Mouse (Mus musculus): ENCODE results near the gene Hs3st1.

The Hs3st1 gene

DNA sequence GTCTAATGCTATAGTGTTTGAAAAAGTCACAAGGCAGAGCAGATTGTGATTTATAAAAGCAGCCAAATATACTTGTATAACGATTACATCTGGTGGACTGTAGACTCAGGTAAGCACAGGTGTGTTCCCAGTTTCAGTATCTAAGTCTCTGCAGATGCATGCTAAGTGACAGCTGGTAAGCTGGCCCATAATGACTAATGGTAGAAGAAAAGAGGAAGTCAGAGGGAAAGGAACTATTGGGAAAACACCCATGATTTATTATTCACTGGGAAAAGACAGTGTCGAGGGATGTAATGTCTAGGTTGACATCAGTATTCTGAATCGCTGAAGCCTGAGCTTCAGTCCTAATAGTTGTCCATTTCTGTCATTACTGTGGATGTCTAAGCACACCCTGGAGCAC is 49.7 kb downstream of the Hs3st1 start:
- TF ChIP-seq GATA4 (IDR thresholded peaks at IDR 0.05; ENCODE audit: insufficient replicate concordance, low read length), result no peak

DNA sequence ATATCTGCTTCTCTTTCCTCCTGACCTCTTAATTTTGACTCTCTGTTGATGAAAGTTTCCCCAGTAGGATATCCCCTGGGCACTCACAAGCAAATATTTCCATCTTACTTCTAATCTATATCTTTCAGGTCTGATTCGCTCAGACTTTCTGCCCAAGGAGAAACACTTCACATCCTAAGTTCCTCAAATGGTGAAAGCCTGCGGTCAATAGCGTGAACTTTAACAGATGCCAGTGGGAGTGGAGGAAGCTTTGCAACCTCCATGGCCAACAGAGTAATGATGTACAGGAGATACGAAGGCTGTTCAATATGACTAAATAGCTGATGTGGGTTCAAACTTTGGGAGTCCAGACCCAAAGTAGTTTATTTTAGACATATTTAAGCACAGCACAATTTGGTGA is 94.4 kb downstream of the Hs3st1 start:
- TF ChIP-seq GATA4 (IDR thresholded peaks at IDR 0.05; ENCODE audit: insufficient replicate concordance, low read length), result no peak

DNA sequence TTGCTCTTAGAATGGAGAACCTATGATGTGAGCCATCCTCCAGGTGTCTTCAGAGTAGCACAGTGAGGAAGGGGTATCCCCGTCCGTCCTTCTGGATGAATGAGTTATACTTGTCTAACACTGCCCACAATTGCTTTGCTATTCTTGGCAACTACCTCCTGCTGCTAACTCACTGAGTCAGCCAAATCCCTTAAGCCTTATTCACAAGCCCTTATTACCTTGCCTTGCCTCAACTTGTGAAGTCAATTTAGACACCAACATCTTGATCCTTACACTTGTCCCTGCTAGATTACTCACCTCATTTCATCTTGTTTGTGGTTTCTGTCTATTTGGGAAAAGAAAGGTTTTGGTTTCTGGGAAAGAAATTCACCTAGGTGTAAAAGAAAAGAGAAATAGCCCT is 95.9 kb downstream of the Hs3st1 start:
- no peak for TF ChIP-seq GATA4 (IDR thresholded peaks at IDR 0.05; ENCODE audit: insufficient replicate concordance, low read length)

DNA sequence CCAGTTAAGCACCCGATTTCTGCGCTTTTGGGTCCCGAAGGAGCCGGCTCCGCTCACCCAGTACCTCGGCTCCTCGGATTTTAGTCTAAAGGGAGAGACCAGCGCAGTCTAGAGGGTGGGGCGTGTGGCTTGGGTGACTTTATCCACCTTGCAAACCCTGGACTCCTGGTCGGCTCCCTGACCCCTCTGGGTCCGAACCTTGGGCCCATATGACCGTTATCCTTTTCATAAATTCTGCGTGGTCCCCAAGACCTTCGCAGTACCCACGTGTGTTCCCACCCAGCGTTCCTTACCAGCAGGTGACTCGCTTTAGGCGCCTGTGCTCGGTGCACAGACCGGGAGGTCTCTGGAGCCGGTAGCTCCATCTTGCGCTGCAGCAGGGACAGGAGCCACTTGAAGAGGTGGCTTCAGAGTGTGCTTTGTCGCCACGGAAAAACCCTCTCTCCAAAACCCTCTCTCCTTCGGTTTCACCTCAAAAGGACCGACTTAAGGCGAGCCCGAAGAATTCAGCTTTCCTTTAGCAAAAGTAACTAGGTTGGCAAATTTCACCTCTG is 110.4 kb downstream of the Hs3st1 start:
- no peak for TF ChIP-seq GATA4 (IDR thresholded peaks at IDR 0.05; ENCODE audit: insufficient replicate concordance, low read length)

DNA sequence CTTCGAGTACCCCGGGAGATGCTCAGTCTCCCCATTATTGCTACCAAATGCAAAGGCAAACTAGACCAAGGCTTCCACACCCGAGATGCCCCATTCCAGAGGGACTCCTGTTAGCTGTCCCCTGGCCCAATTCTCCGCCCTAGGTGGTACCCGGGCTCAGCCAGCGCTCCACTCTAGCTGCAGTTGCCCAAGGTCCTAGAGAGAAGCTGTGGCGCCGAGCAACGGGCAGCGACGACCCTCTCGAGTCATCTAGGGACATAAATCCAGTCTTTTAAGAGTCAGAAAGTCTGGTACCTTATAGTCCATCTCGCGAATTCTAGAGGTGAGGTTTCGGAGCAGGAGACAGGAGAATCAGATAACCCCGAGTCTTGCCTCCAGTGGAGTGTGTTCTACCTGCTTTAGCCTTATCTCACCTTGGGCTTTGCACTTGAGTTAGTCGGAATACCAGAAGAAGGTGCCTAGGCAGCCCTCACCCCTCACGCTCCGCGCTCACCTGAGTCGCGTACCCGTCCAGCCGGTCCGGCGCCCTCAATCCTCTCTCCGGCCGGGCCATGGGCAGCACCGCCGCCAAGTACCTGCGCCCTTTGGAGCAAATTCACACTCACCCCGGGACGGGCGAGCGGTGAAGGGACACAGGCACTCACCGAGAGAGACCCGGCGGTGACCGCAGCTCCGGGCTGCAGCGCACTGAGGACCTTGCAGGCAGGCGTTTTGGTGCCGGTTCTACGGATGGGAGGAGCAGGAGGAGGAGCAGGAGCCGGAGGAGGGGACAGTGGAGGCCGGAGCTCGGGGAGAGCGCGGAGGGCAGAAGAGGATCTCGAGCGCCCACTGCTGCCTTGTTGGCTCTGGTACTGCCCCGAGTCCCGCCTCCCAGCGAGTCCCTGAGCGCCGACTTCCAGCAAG is 111.1 kb downstream of the Hs3st1 start:
- no peak for TF ChIP-seq GATA4 (IDR thresholded peaks at IDR 0.05; ENCODE audit: insufficient replicate concordance, low read length)

DNA sequence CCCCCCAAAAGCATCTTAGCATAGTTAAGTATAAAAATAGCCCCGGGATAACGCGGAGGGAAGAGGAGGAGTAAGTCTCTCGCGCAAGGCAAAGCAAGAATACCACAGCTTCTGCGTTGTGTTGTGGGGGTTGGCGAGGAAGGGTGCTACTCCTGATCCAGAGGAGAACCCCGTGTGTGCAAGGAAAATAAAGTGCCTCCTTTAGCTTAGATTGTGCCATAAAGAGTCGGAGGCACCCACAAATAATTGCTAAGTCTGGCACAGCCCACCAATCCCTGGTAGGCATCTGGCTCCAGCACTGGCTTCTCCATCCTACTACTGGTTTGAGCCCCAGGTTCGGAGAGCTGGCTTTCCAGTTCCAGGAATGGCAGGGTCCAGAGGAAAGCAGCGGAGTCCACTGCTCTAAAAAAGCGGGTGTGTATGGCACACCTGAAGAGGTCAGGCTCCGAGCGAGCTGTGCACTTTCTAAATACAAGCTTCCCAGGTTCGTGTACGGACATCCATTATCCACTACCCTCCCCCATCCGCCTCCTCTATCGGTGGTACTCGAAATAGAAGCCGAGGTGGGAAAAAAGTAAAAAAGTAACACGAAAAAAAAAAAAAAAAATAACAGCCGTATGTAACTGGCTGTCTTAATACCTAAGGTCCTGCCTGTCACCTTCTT is 111.9 kb downstream of the Hs3st1 start:
- TF ChIP-seq GATA4 (IDR thresholded peaks at IDR 0.05; ENCODE audit: insufficient replicate concordance, low read length), result no peak

DNA sequence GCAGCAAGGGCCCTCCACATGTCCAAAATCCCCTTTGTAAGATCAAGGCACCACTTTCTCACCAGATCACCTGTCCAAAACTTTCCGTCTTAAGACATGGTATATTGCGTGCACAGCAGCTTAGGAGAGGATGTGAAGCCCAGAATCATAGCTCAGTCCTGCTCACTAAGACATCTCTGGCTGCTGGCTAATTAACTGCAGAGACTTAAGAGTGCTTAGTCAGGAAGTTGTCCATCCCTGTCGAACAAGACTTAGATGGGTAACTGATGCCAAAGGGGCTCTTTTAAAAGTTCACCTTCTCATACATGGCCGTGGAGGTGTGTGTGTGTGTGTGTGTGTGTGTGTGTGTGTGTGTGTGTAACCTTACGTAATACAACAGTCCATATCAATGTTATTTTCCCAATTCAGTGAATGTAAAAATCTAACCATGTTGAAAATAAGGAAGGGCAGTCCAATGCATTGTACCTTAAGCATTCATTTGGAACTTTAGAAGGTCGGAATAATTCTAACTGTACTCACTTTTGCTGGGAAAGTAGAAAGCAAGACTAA is 113.0 kb downstream of the Hs3st1 start:
- TF ChIP-seq GATA4 (IDR thresholded peaks at IDR 0.05; ENCODE audit: insufficient replicate concordance, low read length), result no peak

DNA sequence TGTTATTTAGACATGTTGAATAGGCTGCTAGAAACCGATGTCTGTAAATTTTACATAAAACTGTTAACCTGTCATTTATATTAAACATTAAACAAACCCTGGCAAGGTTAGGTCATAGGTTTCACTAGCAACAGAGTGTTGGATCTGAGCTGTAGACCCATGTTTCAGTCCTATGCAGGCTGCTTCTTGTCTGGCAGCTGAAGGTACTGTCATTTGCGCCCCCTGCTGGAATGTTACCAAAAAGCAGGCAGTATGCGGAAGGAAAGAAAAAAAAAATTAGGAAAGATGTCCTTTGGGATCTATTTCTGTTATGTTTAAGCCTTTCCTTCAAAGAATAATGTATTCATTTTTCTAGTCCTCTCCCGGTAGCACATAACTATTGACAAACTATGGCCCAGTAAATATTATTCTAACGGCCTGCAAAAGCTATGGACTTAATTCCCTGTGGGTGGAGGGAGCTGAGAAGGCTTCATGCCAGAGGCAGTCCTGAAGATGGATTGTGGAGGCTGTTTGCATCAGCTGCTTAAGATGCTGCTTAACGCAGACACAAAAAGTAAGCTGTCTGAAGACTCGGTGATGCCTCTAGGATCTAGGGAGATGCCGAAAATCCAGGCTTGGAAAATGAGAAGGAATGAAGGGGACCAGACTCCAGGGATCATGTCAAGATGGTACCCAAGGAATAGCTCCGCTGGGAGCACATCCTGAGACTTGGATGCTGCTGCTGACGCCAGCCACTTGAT is 115.7 kb downstream of the Hs3st1 start:
- no peak for TF ChIP-seq GATA4 (IDR thresholded peaks at IDR 0.05; ENCODE audit: insufficient replicate concordance, low read length)

DNA sequence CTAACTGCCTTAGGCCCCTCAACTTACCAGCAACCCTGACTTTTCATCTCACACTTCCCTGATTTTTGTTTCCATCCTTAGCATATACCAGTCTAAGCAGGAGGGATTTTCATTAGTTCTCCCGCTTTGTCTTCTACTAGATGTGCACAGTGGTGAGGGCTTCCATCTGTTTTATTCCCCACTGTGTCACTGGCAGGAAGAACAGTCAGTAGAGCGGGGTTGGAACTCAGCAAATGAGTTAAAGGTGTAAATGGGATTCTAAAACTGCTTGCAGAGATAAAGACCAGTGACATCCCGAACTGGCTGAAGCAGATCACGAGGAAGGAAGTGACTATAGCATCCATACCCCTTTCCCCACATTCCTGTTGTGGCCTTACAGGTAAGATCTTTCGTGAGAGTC is 116.3 kb downstream of the Hs3st1 start:
- TF ChIP-seq GATA4 (IDR thresholded peaks at IDR 0.05; ENCODE audit: insufficient replicate concordance, low read length), result no peak

DNA sequence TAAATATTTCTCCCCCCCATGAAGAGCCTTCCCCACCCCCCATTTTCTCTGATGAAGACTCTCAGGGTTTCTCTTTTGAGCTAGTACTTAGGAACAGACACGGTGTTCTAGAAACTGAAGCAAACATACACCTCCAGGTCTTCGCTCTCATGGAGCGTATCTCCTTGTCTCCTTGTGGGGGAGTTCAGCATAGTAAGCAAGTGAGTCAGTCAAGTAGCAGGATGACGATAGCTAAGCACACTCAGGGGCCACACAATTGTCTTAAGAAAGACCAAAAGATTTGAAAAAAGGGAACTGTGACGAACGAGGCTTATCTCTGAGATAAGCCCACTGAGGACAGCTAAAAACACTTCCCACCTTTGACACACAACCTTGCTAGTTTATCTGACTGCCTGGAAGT is 117.4 kb downstream of the Hs3st1 start:
- no peak for TF ChIP-seq GATA4 (IDR thresholded peaks at IDR 0.05; ENCODE audit: insufficient replicate concordance, low read length)

DNA sequence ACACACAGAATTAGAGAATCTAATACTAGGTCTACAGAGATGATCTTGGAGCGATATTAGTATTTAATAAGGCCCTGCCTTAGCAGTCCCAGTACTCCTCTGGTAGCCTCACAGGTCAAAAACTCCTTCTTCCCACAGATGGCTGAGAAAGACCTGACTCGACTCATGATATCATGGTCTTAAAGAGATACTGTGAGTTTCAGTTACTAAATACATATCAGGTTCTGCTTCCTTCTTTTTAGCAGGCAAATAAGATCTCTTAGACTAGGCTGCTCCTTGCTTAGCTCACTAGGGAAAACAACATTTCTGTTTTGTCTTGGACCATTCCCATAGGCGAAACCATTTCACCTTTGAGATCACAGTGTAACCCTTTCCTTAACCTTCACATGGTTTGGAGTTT is 119.2 kb downstream of the Hs3st1 start:
- TF ChIP-seq GATA4 (IDR thresholded peaks at IDR 0.05; ENCODE audit: insufficient replicate concordance, low read length), result no peak

DNA sequence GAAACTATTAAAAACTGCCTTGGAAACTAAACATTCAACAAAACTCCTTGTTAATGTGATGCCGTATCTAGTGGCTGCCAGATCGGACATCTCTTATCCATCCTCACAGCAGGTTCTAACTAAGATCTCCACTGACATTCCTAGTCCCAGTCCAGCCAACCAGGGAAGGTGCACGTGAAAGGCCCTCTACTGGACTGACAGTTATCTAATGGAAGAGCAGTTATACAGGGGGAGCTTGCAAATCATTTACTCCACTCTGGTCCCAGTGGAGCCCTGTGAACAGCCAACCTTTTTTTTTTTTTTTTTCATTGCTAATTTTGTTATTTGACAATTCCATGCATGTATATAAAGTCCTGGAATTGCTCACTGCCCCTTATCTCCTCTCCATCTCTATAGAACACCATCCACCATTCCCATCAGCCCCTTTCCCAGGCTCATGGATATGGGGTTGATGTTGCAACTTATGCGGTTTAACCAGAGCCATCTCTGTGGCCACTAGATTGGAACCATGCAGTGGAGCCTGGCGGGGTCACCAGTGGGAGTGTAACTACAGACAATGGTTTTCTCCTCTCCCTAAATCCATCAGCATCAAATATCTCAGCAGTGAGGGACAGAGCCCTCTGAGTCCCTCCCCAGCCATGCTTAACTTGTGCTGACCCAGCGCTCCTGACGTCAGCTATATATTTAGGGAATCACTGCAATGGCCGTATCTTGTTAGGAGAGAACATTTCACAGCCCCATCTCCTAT is 120.8 kb downstream of the Hs3st1 start:
- TF ChIP-seq GATA4 (IDR thresholded peaks at IDR 0.05; ENCODE audit: insufficient replicate concordance, low read length), result no peak

DNA sequence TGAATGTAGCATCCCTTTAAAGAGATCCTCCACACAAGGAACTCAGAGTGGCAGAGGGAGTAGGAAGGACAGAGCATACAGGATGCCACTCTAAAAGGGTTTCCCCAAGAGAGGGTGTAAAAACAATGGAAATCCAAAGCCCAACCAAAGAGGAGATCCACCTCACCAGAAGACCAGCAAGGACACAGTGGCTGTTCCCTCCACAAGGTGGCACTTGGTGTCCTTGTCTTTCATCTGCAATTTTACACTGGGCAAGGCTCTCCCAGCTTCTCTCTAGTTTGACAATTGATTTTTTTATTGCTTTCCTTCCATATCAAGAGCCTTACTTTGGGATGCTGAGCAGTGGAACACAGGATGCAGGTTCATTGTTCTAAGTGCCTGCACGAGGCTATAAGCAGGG is 122.1 kb downstream of the Hs3st1 start:
- no peak for TF ChIP-seq GATA4 (IDR thresholded peaks at IDR 0.05; ENCODE audit: insufficient replicate concordance, low read length)

DNA sequence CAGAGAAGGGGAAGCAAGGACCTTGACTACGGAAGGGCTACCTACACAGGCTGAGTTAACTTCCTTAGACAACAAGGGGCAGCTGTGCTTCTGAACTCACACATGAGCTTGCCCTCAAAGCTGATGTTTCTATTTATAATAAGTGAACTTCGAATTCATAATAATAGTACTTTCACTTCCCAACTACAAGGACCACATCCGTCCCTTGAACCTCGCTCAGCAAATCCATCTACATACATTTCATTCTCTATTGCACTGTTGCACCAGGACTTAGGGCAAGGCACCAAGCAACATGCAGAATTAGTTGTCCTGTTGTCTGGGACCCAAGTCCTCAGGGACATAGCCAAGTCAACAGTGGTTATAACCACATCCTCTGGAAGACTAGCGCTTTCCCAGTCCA is 124.4 kb downstream of the Hs3st1 start:
- no peak for TF ChIP-seq GATA4 (IDR thresholded peaks at IDR 0.05; ENCODE audit: insufficient replicate concordance, low read length)
